In the genomic region with DNA sequence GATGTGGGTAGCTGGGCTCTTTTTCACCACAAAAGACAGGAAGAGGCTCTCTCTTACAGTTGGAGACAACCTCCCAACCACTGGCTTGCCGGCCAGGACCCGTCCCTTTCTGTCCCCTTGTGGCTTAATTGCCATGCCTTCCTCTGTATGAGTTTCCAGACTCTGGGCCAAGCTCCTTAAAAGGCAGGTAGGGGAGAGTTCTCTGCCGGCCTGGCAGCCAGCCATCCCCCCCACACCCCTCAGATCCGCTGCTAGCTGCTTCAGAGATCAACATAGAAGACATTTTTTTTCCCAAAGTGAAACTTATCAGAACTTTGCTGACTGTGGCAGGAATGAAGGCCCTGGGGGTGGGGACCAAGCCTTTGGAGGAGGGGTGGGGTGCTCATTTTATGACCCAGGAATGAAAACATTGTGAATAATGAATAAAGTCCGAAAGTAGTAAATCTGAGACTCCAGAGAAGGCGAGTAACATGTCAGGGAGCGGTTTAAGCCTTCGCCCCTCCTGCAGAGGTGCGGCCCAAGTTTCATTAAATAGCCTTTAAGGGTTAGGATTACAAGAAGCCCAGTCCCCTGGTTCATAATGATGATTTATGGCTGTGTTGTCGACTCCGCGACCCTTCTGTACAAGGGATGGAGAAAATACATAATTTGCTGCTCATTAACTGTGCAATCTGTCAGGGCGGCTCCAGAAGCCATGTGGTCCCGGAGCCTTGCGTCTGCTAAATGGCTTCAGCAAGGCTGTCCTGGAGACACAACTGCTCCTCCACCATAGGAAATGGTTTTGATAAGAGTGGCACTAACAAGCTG, we compare ENCODE assay signal across 9 mouse cellular contexts. TPM values are rescaled to one million over a fixed set of nuclear protein-coding genes. Genes with fewer than 3 reads are reported as not detected.
DNase-seq lines count a peak whose midpoint lies in the region; ATAC-seq and TF ChIP-seq lines count a peak whose summit lies in the region.
"Had no signal": no experiment of that assay in that cellular context is flagged by ENCODE, and none has a peak within 500 bp of the region (broad histone marks: within the 10 kb centered on the region; RNA-seq: fewer than 3 reads in every experiment).

No protein-coding gene starts in this region.

- H3K4me2 ChIP-seq in midbrain, embryonic 13.5 days (replicated peaks) = no peak overlapping the region
- H3K4me2 ChIP-seq in midbrain, embryonic 16.5 days (ENCODE audit: low read length) = no peak overlapping the region
- H3K4me2 ChIP-seq in hindbrain, embryonic 14.5 days (replicated peaks) = no peak overlapping the region
- H3K4me2 ChIP-seq in liver, embryonic 11.5 days = no peak overlapping the region

- 0 out of 2 replicates have a peak overlapping the region, but pooled peaks have one; percentile 17 for H3K27ac ChIP-seq in midbrain, embryonic 13.5 days
- no peak overlapping the region for H3K27ac ChIP-seq in midbrain, embryonic 16.5 days (ENCODE audit: low read length)
- H3K27ac ChIP-seq in gastrocnemius, adult 2 months = peak overlapping the region; percentile 79
- H3K27ac ChIP-seq in hindbrain, embryonic 14.5 days = peak overlapping the region; percentile 0; the same call in 1 of the 2 replicates
- peak overlapping the region; percentile 28; the same call in 1 of the 2 replicates for H3K27ac ChIP-seq in liver, embryonic 11.5 days (ENCODE audit: low read depth, low read length)

- peaks cover 19% of the 10 kb centered on the region for H3K36me3 ChIP-seq in midbrain, embryonic 13.5 days
- no peaks in the 10 kb centered on the region for H3K36me3 ChIP-seq in midbrain, embryonic 16.5 days (ENCODE audit: control insufficient read depth, insufficient read depth, low read length)
- H3K36me3 ChIP-seq in hindbrain, embryonic 14.5 days (replicated peaks; ENCODE audit: control insufficient read depth, insufficient read depth) = no peaks in the 10 kb centered on the region; the same call in 1 of the 2 replicates
- no peaks in the 10 kb centered on the region for H3K36me3 ChIP-seq in liver, embryonic 11.5 days (ENCODE audit: control insufficient read depth, insufficient read depth, low read length)

- 70% methylated on average over 15 of the region's 15 CpGs for WGBS in midbrain, embryonic 13.5 days
- 57% methylated on average over 15 of the region's 15 CpGs for WGBS in midbrain, embryonic 16.5 days
- WGBS in hindbrain, embryonic 14.5 days = 45% methylated on average over 15 of the region's 15 CpGs
- WGBS in liver, embryonic 11.5 days = 50% methylated on average over 15 of the region's 15 CpGs

- no peaks in the 10 kb centered on the region for H3K27me3 ChIP-seq in midbrain, embryonic 13.5 days
- H3K27me3 ChIP-seq in midbrain, embryonic 16.5 days (ENCODE audit: control insufficient read depth, insufficient read depth, low read depth, low read length) = no peaks in the 10 kb centered on the region
- no peaks in the 10 kb centered on the region for H3K27me3 ChIP-seq in hindbrain, embryonic 14.5 days (ENCODE audit: control insufficient read depth, insufficient read depth, low read length)
- H3K27me3 ChIP-seq in liver, embryonic 11.5 days (replicated peaks; ENCODE audit: control insufficient read depth, insufficient read depth, low read length) = no peaks in the 10 kb centered on the region

- no peak for ATAC-seq in midbrain, embryonic 13.5 days
- no peak for ATAC-seq in midbrain, embryonic 16.5 days
- ATAC-seq in hindbrain, embryonic 14.5 days (ENCODE audit: low FRiP score) = 0 out of 2 replicates have a peak, but pooled peaks have one; percentile 17
- ATAC-seq in liver, embryonic 11.5 days (replicated peaks; ENCODE audit: low FRiP score) = no peak
- no peak for ATAC-seq in megakaryocyte-erythroid progenitor cell, adult 5-6 weeks (replicated peaks; ENCODE audit: low FRiP score, low TSS enrichment, poor library complexity, severe bottlenecking)

- TF ChIP-seq CTCF in gastrocnemius, adult 2 months (IDR thresholded peaks at IDR 0.05) = no peak

- no peak overlapping the region for H3K9ac ChIP-seq in midbrain, embryonic 13.5 days (replicated peaks)
- H3K9ac ChIP-seq in midbrain, embryonic 16.5 days (ENCODE audit: low read depth, low read length) = no peak overlapping the region
- no peak overlapping the region for H3K9ac ChIP-seq in hindbrain, embryonic 14.5 days
- no peak overlapping the region for H3K9ac ChIP-seq in liver, embryonic 11.5 days (ENCODE audit: low read depth, low read length)

- intact Hi-C loops in gastrocnemius, adult 2 months (cut with DNase I) = no loop called here

- H3K4me1 ChIP-seq in midbrain, embryonic 13.5 days (replicated peaks) = peaks cover 53% of the 10 kb centered on the region
- H3K4me1 ChIP-seq in midbrain, embryonic 16.5 days (ENCODE audit: control insufficient read depth, insufficient read depth, low read length) = no peaks in the 10 kb centered on the region; the same call in 1 of the 2 replicates
- peaks cover 22% of the 10 kb centered on the region for H3K4me1 ChIP-seq in hindbrain, embryonic 14.5 days (replicated peaks; ENCODE audit: control insufficient read depth, insufficient read depth, low read length)
- peaks cover 9% of the 10 kb centered on the region for H3K4me1 ChIP-seq in liver, embryonic 11.5 days (replicated peaks; ENCODE audit: control insufficient read depth, insufficient read depth, low read length)

- no peaks in the 10 kb centered on the region for H3K9me3 ChIP-seq in midbrain, embryonic 13.5 days
- H3K9me3 ChIP-seq in midbrain, embryonic 16.5 days (replicated peaks; ENCODE audit: control insufficient read depth, low read length, poor library complexity, severe bottlenecking) = no peaks in the 10 kb centered on the region
- no peaks in the 10 kb centered on the region for H3K9me3 ChIP-seq in hindbrain, embryonic 14.5 days (ENCODE audit: control insufficient read depth, low read length)
- H3K9me3 ChIP-seq in liver, embryonic 11.5 days (ENCODE audit: control insufficient read depth, low read length) = no peaks in the 10 kb centered on the region

- H3K4me3 ChIP-seq in midbrain, embryonic 13.5 days (replicated peaks) = no peak overlapping the region
- no peak overlapping the region for H3K4me3 ChIP-seq in midbrain, embryonic 16.5 days (ENCODE audit: low read depth, low read length)
- H3K4me3 ChIP-seq in gastrocnemius, adult 2 months = peak overlapping the region; percentile 45
- H3K4me3 ChIP-seq in hindbrain, embryonic 14.5 days (replicated peaks; ENCODE audit: low read length) = no peak overlapping the region
- no peak overlapping the region for H3K4me3 ChIP-seq in liver, embryonic 11.5 days (ENCODE audit: low read depth, low read length)

- peak; percentile 80 for DNase-seq in gastrocnemius, adult 2 months
- DNase-seq in hindbrain, embryonic 14.5 days (ENCODE audit: low spot score) = peak; percentile 34
- DNase-seq in liver, embryonic 11.5 days (ENCODE audit: low spot score) = no peak
- no peak for DNase-seq in cerebellum, adult 9-11 months
- no peak for DNase-seq in T-cell, adult 2 months (ENCODE audit: low spot score)

RNA-seq across cellular contexts. Expression of a gene that starts 48.1 kb away (rescaled TPM):
- polyA plus RNA-seq in midbrain, embryonic 13.5 days (2015; fragmentation: Nextera tagmentation; extraction: Ambion mirVana) = 58.5 TPM in 2 replicates
- 71.7 and 102 TPM in 2 replicates for polyA plus RNA-seq in midbrain, embryonic 16.5 days (2015; fragmentation: Nextera tagmentation; extraction: Ambion mirVana)
- total RNA-seq in gastrocnemius, adult 2 months (2021) = 10 to 100 TPM; 45.8 to 69.1 TPM
- polyA plus RNA-seq in hindbrain, embryonic 14.5 days (2014; fragmentation: Nextera tagmentation; extraction: Ambion mirVana) = 68.6 and 69.9 TPM in 2 replicates
- polyA plus RNA-seq in liver, embryonic 11.5 days (2014; fragmentation: Nextera tagmentation; extraction: Ambion mirVana) = 29.5 TPM in 2 replicates
- 0.47 and 0.94 TPM in 2 replicates for total RNA-seq in megakaryocyte-erythroid progenitor cell, adult 5-6 weeks (2014; fragmentation: Nextera tagmentation)
- total RNA-seq in megakaryocyte-erythroid progenitor cell, adult 5-6 weeks (2017) = 0.72 TPM in 1 of 2 replicates, not detected in the other
- total RNA-seq: MEL had no signal

Comparison
In these comparisons a context has a peak if more than half of its experiments do, and no peak if none do; other contexts are left out.
1. DNase-seq: peak in gastrocnemius, adult 2 months (single experiment) and hindbrain, embryonic 14.5 days (single experiment); none in liver, embryonic 11.5 days (single experiment), cerebellum, adult 9-11 months (single experiment) and T-cell, adult 2 months (single experiment).